Mouse (Mus musculus): Measurements from ENCODE around the gene Lgals1. TPM values are rescaled to one million over a fixed set of nuclear protein-coding genes. Genes with fewer than 3 reads are reported as not detected.
A peak's percentile ranks its signal among the peaks of the same experiment; 100 is the strongest.

Gene Lgals1
- polyA plus RNA-seq, 1 experiment, result 251 TPM

DNA sequence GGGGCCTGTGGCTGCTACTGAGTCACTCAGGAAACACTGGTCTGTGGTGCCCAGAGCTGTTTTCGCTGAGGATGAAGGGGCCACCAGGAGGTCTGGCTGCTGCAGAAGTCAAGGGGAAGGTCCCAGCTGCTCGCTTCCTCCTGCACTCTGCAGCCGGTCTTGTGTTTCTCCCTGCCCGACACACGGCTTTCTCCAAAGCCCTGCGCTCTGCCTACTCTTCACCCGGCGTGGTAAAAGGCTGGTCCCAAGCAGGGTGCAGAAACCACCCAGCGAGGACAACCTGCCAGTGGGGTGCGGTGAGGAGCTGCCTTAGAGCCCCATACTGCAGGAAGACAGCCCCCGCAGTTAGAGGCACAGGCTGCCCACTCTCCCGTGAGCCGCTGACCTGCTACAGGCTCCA, 31.8 kb upstream of the Lgals1 start:
- DNase-seq, result no peak
- TF ChIP-seq CTCF (IDR thresholded peaks at IDR 0.05; ENCODE audit: insufficient read depth, low read length) (no peak), POLR2A (IDR thresholded peaks at IDR 0.05; ENCODE audit: borderline replicate concordance, extremely low read depth, low read depth, low read length) (no peak)
- Histone ChIP-seq H3K4me1 (ENCODE audit: control insufficient read depth, insufficient read depth, low read length) (peaks cover 9% of the 10 kb centered on the region), H3K4me3 (replicated peaks; ENCODE audit: extremely low read depth, low read depth, low read length) (no peak overlapping the region)
- 67% methylated on average over 13 of the region's 13 CpGs for WGBS

GRCm38 (mm10) chr15:78895741-78896140, 30.8 kb upstream of the Lgals1 start:
- WGBS, result 50% methylated on average over 2 of the region's 2 CpGs
- TF ChIP-seq POLR2A (IDR thresholded peaks at IDR 0.05; ENCODE audit: borderline replicate concordance, extremely low read depth, low read depth, low read length), result no peak
- no peak for TF ChIP-seq CTCF (IDR thresholded peaks at IDR 0.05; ENCODE audit: insufficient read depth, low read length)
- Histone ChIP-seq H3K4me3 (replicated peaks; ENCODE audit: extremely low read depth, low read depth, low read length) (no peak overlapping the region), H3K4me1 (ENCODE audit: control insufficient read depth, insufficient read depth, low read length) (peaks cover 7% of the 10 kb centered on the region)
- no peak for DNase-seq

DNA sequence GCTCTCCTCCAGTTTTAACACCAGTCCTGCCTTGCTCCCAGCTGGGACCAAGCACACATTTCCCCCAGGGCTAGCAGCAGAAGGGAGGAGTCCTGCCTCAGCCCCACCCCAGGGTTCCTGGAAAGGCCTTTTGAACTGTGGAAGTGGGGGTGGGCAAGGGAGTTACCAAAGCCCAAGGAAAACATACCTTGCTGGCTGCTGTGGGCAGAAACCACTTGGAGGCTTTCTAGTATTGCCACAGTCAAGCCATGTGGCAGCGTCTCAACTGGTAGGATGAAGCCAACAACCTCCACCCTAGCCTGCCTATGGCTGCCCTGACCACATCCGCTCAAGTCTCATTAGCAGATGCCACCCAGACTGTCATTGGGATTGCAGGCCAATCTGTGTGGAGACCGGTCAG, 30.4 kb upstream of the Lgals1 start:
- Histone ChIP-seq H3K4me1 (ENCODE audit: control insufficient read depth, insufficient read depth, low read length) (peaks cover 7% of the 10 kb centered on the region), H3K4me3 (replicated peaks; ENCODE audit: extremely low read depth, low read depth, low read length) (no peak overlapping the region)
- no peak for DNase-seq
- WGBS, result 74% methylated on average over 3 of the region's 3 CpGs
- TF ChIP-seq CTCF (IDR thresholded peaks at IDR 0.05; ENCODE audit: insufficient read depth, low read length) (no peak), POLR2A (IDR thresholded peaks at IDR 0.05; ENCODE audit: borderline replicate concordance, extremely low read depth, low read depth, low read length) (peak; percentile 9; the same call in 1 of the 2 replicates)

DNA sequence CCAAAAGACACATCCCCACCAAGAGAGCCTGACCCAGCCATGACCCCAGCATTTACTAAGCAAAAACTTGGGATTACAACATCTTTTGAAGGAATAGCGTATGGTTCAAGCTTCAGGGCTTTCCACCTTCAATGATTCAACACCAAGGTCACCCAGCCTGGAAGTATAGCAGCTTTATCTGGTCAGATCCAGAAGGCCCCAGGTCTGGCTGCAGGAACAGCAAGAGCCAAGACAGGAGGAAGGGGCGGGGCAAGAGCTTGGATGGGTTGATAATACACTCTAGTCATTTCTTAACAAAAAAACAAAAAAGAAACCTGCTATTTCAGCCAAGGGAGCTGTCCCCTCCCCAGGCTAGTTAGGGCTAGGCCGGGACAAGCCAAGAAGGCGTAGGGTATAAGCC, 29.0 kb upstream of the Lgals1 start:
- 79% methylated on average over 4 of the region's 4 CpGs for WGBS
- Histone ChIP-seq H3K4me1 (ENCODE audit: control insufficient read depth, insufficient read depth, low read length) (peaks cover 7% of the 10 kb centered on the region), H3K4me3 (replicated peaks; ENCODE audit: extremely low read depth, low read depth, low read length) (no peak overlapping the region)
- TF ChIP-seq CTCF (IDR thresholded peaks at IDR 0.05; ENCODE audit: insufficient read depth, low read length), result no peak
- no peak for TF ChIP-seq POLR2A (IDR thresholded peaks at IDR 0.05; ENCODE audit: borderline replicate concordance, extremely low read depth, low read depth, low read length)
- DNase-seq, result no peak

DNA sequence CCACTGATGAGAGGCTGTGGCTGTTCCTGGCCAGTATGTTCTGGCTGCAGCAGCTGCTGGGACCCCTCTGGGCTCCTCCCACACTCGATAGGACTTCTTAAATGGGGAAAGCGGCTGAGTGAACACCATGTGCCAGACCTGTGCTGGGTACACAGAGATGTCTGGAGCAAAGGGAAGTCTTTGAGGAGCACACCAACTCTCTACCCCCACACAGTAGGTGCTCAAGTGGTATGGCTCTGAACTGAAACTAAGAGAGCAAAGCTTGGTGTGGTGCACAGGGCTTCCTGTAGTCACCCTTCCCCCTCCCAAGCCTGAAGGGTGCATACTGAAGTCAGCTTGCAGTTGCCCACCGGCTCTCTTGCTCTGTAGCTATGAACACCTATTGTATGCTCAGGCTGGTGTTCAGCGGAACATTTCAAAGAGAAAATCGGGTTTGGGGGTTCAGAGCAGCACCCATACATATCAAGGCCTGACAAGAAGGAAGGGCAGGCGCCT, 28.0 kb upstream of the Lgals1 start:
- Histone ChIP-seq H3K4me1 (ENCODE audit: control insufficient read depth, insufficient read depth, low read length) (peaks cover 10% of the 10 kb centered on the region), H3K4me3 (replicated peaks; ENCODE audit: extremely low read depth, low read depth, low read length) (no peak overlapping the region)
- no peak for TF ChIP-seq CTCF (IDR thresholded peaks at IDR 0.05; ENCODE audit: insufficient read depth, low read length)
- no peak for TF ChIP-seq POLR2A (IDR thresholded peaks at IDR 0.05; ENCODE audit: borderline replicate concordance, extremely low read depth, low read depth, low read length)
- DNase-seq, result no peak
- WGBS, result 57% methylated on average over 6 of the region's 6 CpGs

DNA sequence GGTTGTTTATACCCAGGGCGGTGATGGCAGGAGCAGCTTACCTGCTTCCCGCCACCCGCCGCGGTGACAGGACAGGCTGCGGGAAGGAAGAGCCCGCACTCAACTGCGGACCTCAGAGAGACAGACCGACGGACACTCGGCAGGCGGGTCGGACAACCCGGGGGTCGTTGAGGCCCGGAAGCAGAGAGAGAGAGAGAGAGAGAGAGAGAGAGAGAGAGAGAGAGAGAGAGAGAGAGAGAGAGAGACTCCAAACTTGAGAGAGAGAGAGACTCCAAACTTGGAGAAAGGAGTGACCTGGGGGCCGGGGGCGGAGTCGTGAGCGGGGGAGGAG, 27.2 kb upstream of the Lgals1 start, which contains the start of gene Gm49510:
Gene Gm49510, plus strand, starts transcription at position 259 of the 331 bp plus-strand sequence.
- no peak for TF ChIP-seq CTCF (IDR thresholded peaks at IDR 0.05; ENCODE audit: insufficient read depth, low read length)
- TF ChIP-seq POLR2A (IDR thresholded peaks at IDR 0.05; ENCODE audit: borderline replicate concordance, extremely low read depth, low read depth, low read length), result no peak
- DNase-seq, result no peak
- 4% methylated on average over 20 of the region's 20 CpGs for WGBS
- Histone ChIP-seq H3K4me1 (ENCODE audit: control insufficient read depth, insufficient read depth, low read length) (peaks cover 11% of the 10 kb centered on the region), H3K4me3 (replicated peaks; ENCODE audit: extremely low read depth, low read depth, low read length) (peak within 1 kb of the TSS; percentile 85)

DNA sequence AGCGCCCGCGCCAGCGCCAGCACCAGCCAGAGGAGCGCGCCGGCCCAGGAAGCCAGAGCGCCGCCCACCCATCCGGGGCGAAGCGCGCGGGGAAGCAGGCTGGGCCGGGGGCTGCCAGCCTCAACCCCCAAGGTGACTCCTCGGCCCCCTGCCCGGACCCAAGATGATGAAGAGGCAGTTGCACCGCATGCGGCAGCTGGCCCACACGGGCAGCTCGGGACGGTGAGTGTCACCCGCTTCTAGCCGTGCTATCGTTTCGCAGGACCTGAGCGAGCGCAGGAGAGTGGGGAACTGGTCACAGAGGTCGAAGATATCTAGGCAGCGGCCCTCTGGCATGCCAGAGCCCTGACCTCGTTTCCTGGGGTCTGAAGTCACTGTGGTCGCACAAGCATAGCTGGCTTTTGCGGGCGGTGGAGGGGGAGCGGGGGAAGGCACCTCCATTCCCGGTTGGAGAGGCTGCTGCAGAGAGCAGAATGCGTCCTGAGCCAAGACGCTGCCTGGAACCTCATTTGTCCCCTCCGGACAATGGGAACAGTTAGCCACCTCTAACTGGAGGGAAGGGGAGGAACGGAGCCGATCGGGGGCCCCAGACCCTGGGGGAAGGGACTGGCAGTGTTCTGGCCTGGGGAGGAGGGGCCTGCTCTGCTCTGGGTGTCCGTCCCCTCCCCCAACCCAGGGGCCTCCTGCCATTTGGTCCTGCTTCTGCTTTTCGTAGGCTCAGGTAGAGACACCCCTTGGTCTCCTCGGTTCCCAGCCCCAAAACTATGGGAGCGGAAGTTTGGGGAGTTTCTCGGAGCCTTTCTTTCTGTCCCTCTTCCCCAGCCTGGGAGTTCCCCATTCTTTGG, 26.6 kb upstream of the Lgals1 start, which contains the start of gene Sh3bp1:
Gene Sh3bp1, plus strand, starts transcription at position 29 of the 845 bp plus-strand sequence.
- 3% methylated on average over 47 of the region's 47 CpGs for WGBS
- TF ChIP-seq POLR2A (IDR thresholded peaks at IDR 0.05; ENCODE audit: borderline replicate concordance, extremely low read depth, low read depth, low read length) (peak; percentile 33; the same call in 1 of the 2 replicates), CTCF (IDR thresholded peaks at IDR 0.05; ENCODE audit: insufficient read depth, low read length) (no peak)
- DNase-seq, result peak; percentile 62
- H3K4me1 ChIP-seq (ENCODE audit: control insufficient read depth, insufficient read depth, low read length), result peaks cover 11% of the 10 kb centered on the region
- H3K4me3 ChIP-seq (replicated peaks; ENCODE audit: extremely low read depth, low read depth, low read length), result peak within 1 kb of the TSS; percentile 85

- DNase-seq, result peak; percentile 34
- WGBS, result 26% methylated on average over 18 of the region's 18 CpGs
- H3K4me1 ChIP-seq (ENCODE audit: control insufficient read depth, insufficient read depth, low read length), result peaks cover 7% of the 10 kb centered on the region
- TF ChIP-seq POLR2A (IDR thresholded peaks at IDR 0.05; ENCODE audit: borderline replicate concordance, extremely low read depth, low read depth, low read length), result no peak
- no peak for TF ChIP-seq CTCF (IDR thresholded peaks at IDR 0.05; ENCODE audit: insufficient read depth, low read length)
- peak overlapping the region; percentile 43 for H3K4me3 ChIP-seq (replicated peaks; ENCODE audit: extremely low read depth, low read depth, low read length)
Measured at GRCm38 (mm10) chr15:78900585-78901421, 25.7 kb upstream of the Lgals1 start.

DNA sequence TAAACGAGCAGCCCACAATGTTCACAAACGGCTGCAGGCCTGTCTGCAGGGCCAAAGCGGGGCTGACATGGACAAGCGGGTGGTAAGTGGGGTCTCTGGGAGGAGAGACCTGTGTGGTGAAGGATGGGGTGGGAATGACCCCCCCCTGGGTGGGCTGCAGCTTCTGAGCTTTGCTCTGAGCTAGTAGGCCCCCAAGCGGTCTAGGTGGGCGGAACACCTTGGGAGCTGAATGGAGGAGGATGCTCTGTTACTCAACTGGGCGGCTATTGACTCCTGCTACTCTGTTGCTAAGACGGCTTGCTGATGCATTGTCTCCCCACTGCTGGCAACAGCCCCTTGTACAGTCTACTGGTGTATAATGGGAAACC, 25.1 kb upstream of the Lgals1 start:
- Histone ChIP-seq H3K4me3 (replicated peaks; ENCODE audit: extremely low read depth, low read depth, low read length) (no peak overlapping the region), H3K4me1 (ENCODE audit: control insufficient read depth, insufficient read depth, low read length) (peaks cover 5% of the 10 kb centered on the region)
- no peak for DNase-seq
- WGBS, result 67% methylated on average over 8 of the region's 8 CpGs
- TF ChIP-seq POLR2A (IDR thresholded peaks at IDR 0.05; ENCODE audit: borderline replicate concordance, extremely low read depth, low read depth, low read length), result no peak
- TF ChIP-seq CTCF (IDR thresholded peaks at IDR 0.05; ENCODE audit: insufficient read depth, low read length), result no peak
